In the genomic region with DNA sequence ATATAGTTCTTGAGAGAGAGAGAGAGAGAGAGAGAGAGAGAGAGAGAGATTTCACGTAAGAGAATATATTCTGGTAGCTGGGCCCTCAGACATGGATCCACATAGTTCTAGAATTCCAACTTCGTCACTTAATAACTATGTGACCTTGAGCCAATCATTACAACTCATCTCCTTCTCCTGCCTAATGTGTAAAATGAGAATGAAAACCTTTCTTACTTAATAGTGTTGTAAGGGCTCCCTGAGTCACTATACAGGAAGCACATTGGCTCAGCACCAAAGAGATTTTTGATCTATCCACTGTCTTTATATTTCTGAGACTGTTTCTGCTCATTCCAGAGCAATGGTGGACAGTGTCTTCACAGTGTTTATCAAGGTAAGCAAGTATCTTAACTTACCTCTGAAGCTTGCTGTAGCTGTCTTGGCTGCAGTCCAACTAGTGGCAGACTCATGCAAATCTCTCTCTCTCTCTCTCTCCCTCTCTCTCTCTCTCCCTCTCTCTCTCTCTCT, we compare ENCODE assay signal across 33 mouse cellular contexts. TPM values are rescaled to one million over a fixed set of nuclear protein-coding genes. Genes with fewer than 3 reads are reported as not detected.
DNase-seq lines count a peak whose midpoint lies in the region; ATAC-seq and TF ChIP-seq lines count a peak whose summit lies in the region.
"Had no signal": no experiment of that assay in that cellular context is flagged by ENCODE, and none has a peak within 500 bp of the region (broad histone marks: within the 10 kb centered on the region; RNA-seq: fewer than 3 reads in every experiment).

No protein-coding gene starts in this region.

- no peak for TF ChIP-seq CTCF in C2C12 (IDR thresholded peaks at IDR 0.05; ENCODE audit: control insufficient read depth, insufficient read depth, insufficient read length)
- TF ChIP-seq CTCF in Patski (IDR thresholded peaks at IDR 0.05) = no peak

- POLR2A ChIA-PET in Patski (lab: Charles Lee) = no interaction called here

- DNase-seq in cerebellum, postnatal 10 days = peak; percentile 20 to 23
- DNase-seq in Patski (ENCODE audit: low read depth, low spot score) = peak; percentile 28
- DNase-seq in left cerebral cortex, postnatal 25 days (ENCODE audit: low spot score in 2 of 2) = no peak
- no peak for DNase-seq in midbrain, embryonic 10.5 days (ENCODE audit: low spot score)
- DNase-seq: adrenal gland, adult 8-10 months; adrenal gland, postnatal 25 days; cerebellum, adult 11 months; cerebellum, adult 2 months; cerebellum, adult 9-11 months; cerebellum, postnatal 36 days; embryo, embryonic 11 days; forebrain, postnatal 0 days; gastrocnemius, postnatal 25 days; heart, adult 18-20 months; heart, postnatal 10 days; heart, postnatal 36 days; kidney, adult 11 months had no signal

- H3K9ac ChIP-seq in forebrain, embryonic 15.5 days (replicated peaks) = no peak overlapping the region
- H3K9ac ChIP-seq: embryonic facial prominence, embryonic 13.5 days; forebrain, embryonic 13.5 days; forebrain, postnatal 0 days; heart, embryonic 12.5 days; heart, embryonic 15.5 days; hindbrain, embryonic 13.5 days; intestine, embryonic 15.5 days had no signal

- 84% methylated on average over 2 of the region's 2 CpGs for WGBS in midbrain, embryonic 10.5 days
- 91% methylated on average over 2 of the region's 2 CpGs for WGBS in forebrain, embryonic 15.5 days

- H3ac ChIP-seq in C2C12 (ENCODE audit: control insufficient read depth, insufficient read length, low read depth) (no peak overlapping the region), myocyte (ENCODE audit: control insufficient read depth, insufficient read length) (no peak overlapping the region)

- H3K4me3 ChIP-seq in C2C12 (ENCODE audit: insufficient read depth, poor library complexity, severe bottlenecking) (no peak overlapping the region), myocyte (no peak overlapping the region)
- no peak overlapping the region for H3K4me3 ChIP-seq in midbrain, embryonic 10.5 days
- H3K4me3 ChIP-seq in forebrain, embryonic 15.5 days = no peak overlapping the region
- H3K4me3 ChIP-seq: embryonic facial prominence, embryonic 10.5 days; embryonic facial prominence, embryonic 13.5 days; forebrain, embryonic 10.5 days; forebrain, embryonic 13.5 days; heart, embryonic 12.5 days; heart, embryonic 15.5 days; hindbrain, embryonic 10.5 days; hindbrain, embryonic 13.5 days; intestine, embryonic 15.5 days had no signal

- CTCF ChIA-PET in Patski (lab: Charles Lee) = interaction anchor here (0.8 to 3.3 kb wide), 6 partner anchors 12 to 560 kb away, joined by 3 to 15 read pairs (median 3); no protein-coding TSS in a partner anchor

- intact Hi-C loops in left cerebral cortex, postnatal 25 days (cut with DNase I) = no loop called here

- H3K79me3 ChIP-seq in C2C12 (ENCODE audit: low read depth) = no peaks in the 10 kb centered on the region

- H3K27ac ChIP-seq in midbrain, embryonic 10.5 days (replicated peaks) = no peak overlapping the region
- H3K27ac ChIP-seq in forebrain, embryonic 15.5 days (replicated peaks) = no peak overlapping the region
- H3K27ac ChIP-seq: embryonic facial prominence, embryonic 10.5 days; embryonic facial prominence, embryonic 13.5 days; forebrain, embryonic 10.5 days; forebrain, embryonic 13.5 days; heart, embryonic 15.5 days; hindbrain, embryonic 10.5 days; hindbrain, embryonic 13.5 days; intestine, embryonic 15.5 days had no signal

- no peaks in the 10 kb centered on the region for H3K4me1 ChIP-seq in midbrain, embryonic 10.5 days
- H3K4me1 ChIP-seq in forebrain, embryonic 15.5 days = no peaks in the 10 kb centered on the region
- H3K4me1 ChIP-seq: embryonic facial prominence, embryonic 10.5 days; embryonic facial prominence, embryonic 13.5 days; forebrain, embryonic 10.5 days; forebrain, embryonic 13.5 days; heart, embryonic 12.5 days; heart, embryonic 15.5 days; hindbrain, embryonic 10.5 days; hindbrain, embryonic 13.5 days; intestine, embryonic 15.5 days had no signal

- no peak for TF ChIP-seq POLR2A in myocyte (IDR thresholded peaks at IDR 0.05; ENCODE audit: insufficient read length, low read depth)

- H3K4me2 ChIP-seq in myocyte (ENCODE audit: low read depth) = peak overlapping the region; percentile 1
- no peak overlapping the region for H3K4me2 ChIP-seq in forebrain, embryonic 15.5 days (replicated peaks)
- H3K4me2 ChIP-seq: embryonic facial prominence, embryonic 13.5 days; forebrain, embryonic 13.5 days; heart, embryonic 12.5 days; heart, embryonic 15.5 days; hindbrain, embryonic 13.5 days; intestine, embryonic 15.5 days had no signal

- in situ Hi-C loops in Patski (cut with MboI; ENCODE audit: low pct_unique_long_range_greater_than_20kb) = loop anchor here (10.0 kb wide), 1 partner anchor 264 kb away; no protein-coding TSS in a partner anchor

- H3K9me3 ChIP-seq in midbrain, embryonic 10.5 days (replicated peaks) = no peaks in the 10 kb centered on the region
- H3K9me3 ChIP-seq in forebrain, embryonic 15.5 days = no peaks in the 10 kb centered on the region
- H3K9me3 ChIP-seq: embryonic facial prominence, embryonic 10.5 days; embryonic facial prominence, embryonic 13.5 days; forebrain, embryonic 10.5 days; forebrain, embryonic 13.5 days; heart, embryonic 12.5 days; heart, embryonic 15.5 days; hindbrain, embryonic 10.5 days; intestine, embryonic 15.5 days had no signal

- no peaks in the 10 kb centered on the region for H3K79me2 ChIP-seq in C2C12 (ENCODE audit: control insufficient read depth, insufficient read depth)
- H3K79me2 ChIP-seq in myocyte (ENCODE audit: control insufficient read depth, insufficient read depth) = no peaks in the 10 kb centered on the region

- H3K27me3 ChIP-seq in C2C12 (ENCODE audit: control insufficient read depth, insufficient read depth, insufficient read length) = no peaks in the 10 kb centered on the region
- H3K27me3 ChIP-seq in Patski = peaks cover 5% of the 10 kb centered on the region
- H3K27me3 ChIP-seq in myocyte (ENCODE audit: control insufficient read depth, insufficient read depth, insufficient read length) = no peaks in the 10 kb centered on the region
- H3K27me3 ChIP-seq in midbrain, embryonic 10.5 days (ENCODE audit: low read depth, poor library complexity, severe bottlenecking) = no peaks in the 10 kb centered on the region
- no peaks in the 10 kb centered on the region for H3K27me3 ChIP-seq in forebrain, embryonic 15.5 days
- H3K27me3 ChIP-seq: embryonic facial prominence, embryonic 13.5 days; forebrain, embryonic 13.5 days; heart, embryonic 12.5 days; heart, embryonic 15.5 days; hindbrain, embryonic 13.5 days; intestine, embryonic 15.5 days had no signal

- ATAC-seq in cerebellum, adult (ENCODE audit: insufficient number of reproducible peaks, low FRiP score, low TSS enrichment) = no peak
- ATAC-seq in Patski = peak; percentile 62
- no peak for ATAC-seq in forebrain, embryonic 15.5 days (replicated peaks)
- ATAC-seq: activated CD4-positive, CD25-positive, alpha-beta regulatory T cell, adult 4 months; forebrain, embryonic 13.5 days; forebrain, postnatal 0 days; hindbrain, embryonic 16.5 days; intestine, embryonic 15.5 days had no signal

- H3K36me3 ChIP-seq in C2C12 (ENCODE audit: control insufficient read depth, insufficient read depth) (no peaks in the 10 kb centered on the region), myocyte (ENCODE audit: control insufficient read depth, insufficient read depth) (no peaks in the 10 kb centered on the region)
- H3K36me3 ChIP-seq in midbrain, embryonic 10.5 days = no peaks in the 10 kb centered on the region
- H3K36me3 ChIP-seq in forebrain, embryonic 15.5 days = no peaks in the 10 kb centered on the region
- H3K36me3 ChIP-seq: embryonic facial prominence, embryonic 10.5 days; embryonic facial prominence, embryonic 13.5 days; forebrain, embryonic 10.5 days; heart, embryonic 12.5 days; heart, embryonic 15.5 days; hindbrain, embryonic 10.5 days; hindbrain, embryonic 13.5 days; intestine, embryonic 15.5 days had no signal

TF ChIP-seq in C2C12, 6 proteins besides CTCF, POLR2A, EP300 and RAD21:
- TF ChIP-seq MAX (IDR thresholded peaks at IDR 0.05) (no peak), CEBPB (IDR thresholded peaks at IDR 0.05; ENCODE audit: low read depth) (peak; percentile 12)
TF ChIP-seq in C2C12: peak in this region for 1.

TF ChIP-seq in myocyte, 11 proteins besides CTCF, POLR2A, EP300 and RAD21:
- TF ChIP-seq USF1 (IDR thresholded peaks at IDR 0.05; ENCODE audit: low read depth) = no peak
- TF ChIP-seq MYOD1 (IDR thresholded peaks at IDR 0.05; ENCODE audit: control insufficient read depth in 1 of 3, insufficient read length in 2 of 3, low read depth in 2 of 3) = no peak
- TF ChIP-seq TCF3 (IDR thresholded peaks at IDR 0.05; ENCODE audit: insufficient read length, low read depth) = no peak
- no peak for TF ChIP-seq MAX (IDR thresholded peaks at IDR 0.05; ENCODE audit: low read depth)
- TF ChIP-seq CEBPB (IDR thresholded peaks at IDR 0.05; ENCODE audit: insufficient read depth, poor library complexity, severe bottlenecking) = no peak
- TF ChIP-seq TCF12 (IDR thresholded peaks at IDR 0.05; ENCODE audit: insufficient read depth, poor library complexity, severe bottlenecking) = no peak
- TF ChIP-seq POLR2AphosphoS2 (IDR thresholded peaks at IDR 0.05; ENCODE audit: insufficient read length, low read depth) = no peak
- no peak for TF ChIP-seq SRF (IDR thresholded peaks at IDR 0.05; ENCODE audit: control insufficient read depth, insufficient read length, low read depth)
- no peak for TF ChIP-seq MYOG (IDR thresholded peaks at IDR 0.05; ENCODE audit: control insufficient read depth in 1 of 3, insufficient read depth in 1 of 3, insufficient read length in 2 of 3, low read depth in 2 of 3)
TF ChIP-seq in myocyte: peak in this region for 0.

RNA-seq across cellular contexts. Expression of gene Bmp3, which starts 36.4 kb away (rescaled TPM):
- polyA plus RNA-seq in C2C12 (2012; fragmentation: generic; extraction: Trizol) (not detected), Patski (2021) (1.8 TPM), myocyte (2012; fragmentation: generic; extraction: Trizol) (not detected)
- total RNA-seq in left cerebral cortex, postnatal 25 days (2021) = 10 to 100 TPM; 13.3 to 13.6 TPM
- polyA plus RNA-seq in midbrain, embryonic 10.5 days (2016; fragmentation: Nextera tagmentation; extraction: Ambion mirVana) = 0.10 and 0.41 TPM in 2 replicates
- polyA plus RNA-seq in forebrain, embryonic 15.5 days (2015; fragmentation: Nextera tagmentation; extraction: Ambion mirVana) = 1.6 and 2.0 TPM in 2 replicates
- total RNA-seq: ES-E14 had no signal
- polyA plus RNA-seq: activated CD4-positive, CD25-positive, alpha-beta regulatory T cell, adult 4 months had no signal

Comparison
In these comparisons a context has a peak if more than half of its experiments do, and no peak if none do; other contexts are left out.
1. DNase-seq: peak in cerebellum, postnatal 10 days (2 of 2) and Patski (single experiment); none in left cerebral cortex, postnatal 25 days (0 of 2) and midbrain, embryonic 10.5 days (single experiment).